Mouse (Mus musculus) adrenal gland, postnatal 36 days (tissue): ENCODE measurements around the gene Map7. TPM values are rescaled to one million over a fixed set of nuclear protein-coding genes. Genes with fewer than 3 reads are reported as not detected.
A peak's percentile ranks its signal among the peaks of the same experiment; 100 is the strongest.

Source experiments
- DNase-seq, 2 experiments: peaks; one replicate each; pipeline ENCODE4 v3.0.0; 2021; ENCODE audit warnings: mixed read lengths in 1 of 2
- total RNA-seq, 2 experiments: library from RNA; stranded (reverse); gene quantifications; 2 replicates each; pipeline ENCODE4 v1.2.3; 2021

The Map7 gene
- total RNA-seq, 2 experiments from 2014 or later = 15.1 to 17.9 TPM

DNA sequence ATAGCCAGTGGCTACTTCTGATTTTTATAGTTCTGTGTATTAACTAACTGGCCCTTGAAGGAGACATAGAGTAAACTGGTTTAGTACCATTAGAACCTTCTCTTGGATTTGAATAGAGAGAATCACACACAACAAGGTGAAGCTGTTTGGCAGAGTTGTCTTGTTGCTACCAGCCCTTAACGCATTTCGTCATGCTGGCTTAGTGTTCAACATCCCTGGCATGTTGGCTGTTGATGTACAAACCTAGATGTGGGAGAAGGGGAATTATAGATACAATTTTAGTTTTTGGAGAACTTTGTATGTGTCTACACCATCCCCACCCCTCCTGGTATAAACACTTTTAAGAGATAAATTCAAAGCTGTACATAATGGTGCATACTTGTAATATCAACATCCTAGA lies 37.5 kb downstream of the Map7 start:
- no peak for DNase-seq

DNA sequence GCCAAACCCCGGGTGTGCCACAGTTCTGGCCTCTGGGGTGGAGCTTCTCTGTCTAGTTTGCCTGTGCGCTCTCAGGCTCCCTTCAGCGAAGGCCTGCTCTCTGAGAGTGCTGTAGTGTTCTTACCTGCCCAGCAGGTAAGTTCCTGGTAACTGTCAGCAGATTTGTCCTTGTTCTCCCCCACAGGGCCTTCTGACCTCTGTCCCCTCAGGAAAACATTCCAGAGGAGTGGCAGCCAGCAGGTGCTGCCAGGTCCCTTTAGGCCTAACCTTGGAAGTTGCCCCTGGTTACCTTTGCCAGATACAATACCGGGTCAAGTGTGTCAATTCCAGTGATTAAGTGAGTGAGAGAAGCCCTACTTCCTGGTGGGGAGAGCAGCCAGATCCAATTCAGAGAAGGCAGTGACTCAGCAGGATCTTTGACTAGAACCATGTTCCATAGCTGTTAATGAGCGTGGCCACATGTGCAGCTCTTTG lies 38.6 kb downstream of the Map7 start:
- no peak for DNase-seq

DNA sequence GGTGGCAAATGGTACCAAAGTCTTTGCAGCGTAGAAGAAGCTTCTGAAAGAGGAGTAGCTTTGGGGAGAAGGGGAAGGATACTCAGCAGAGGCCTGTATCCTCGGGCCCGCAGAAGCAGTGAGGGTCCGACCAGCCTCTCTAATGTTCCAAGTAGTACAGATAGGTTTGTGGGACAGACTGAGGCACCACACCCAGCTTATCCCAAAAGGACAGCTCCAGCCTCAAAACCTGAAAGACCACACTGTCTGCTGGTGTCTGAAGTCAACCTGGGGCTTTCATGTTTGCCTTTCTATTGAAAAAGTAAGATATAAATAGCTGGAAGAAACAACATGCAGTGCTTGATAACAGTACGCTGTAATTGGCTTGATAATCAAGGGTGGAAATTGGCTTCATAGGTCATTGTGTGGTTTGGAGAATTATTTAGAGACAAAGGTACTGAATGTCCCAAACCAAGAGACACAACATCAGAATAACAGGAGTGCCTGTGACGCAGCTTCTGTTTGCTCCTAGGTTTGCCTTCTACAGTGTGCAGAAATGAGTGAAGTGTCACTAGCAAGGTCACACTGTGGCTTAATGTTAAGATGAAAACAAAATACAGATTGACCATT lies 42.0 kb downstream of the Map7 start:
- DNase-seq = no peak

DNA sequence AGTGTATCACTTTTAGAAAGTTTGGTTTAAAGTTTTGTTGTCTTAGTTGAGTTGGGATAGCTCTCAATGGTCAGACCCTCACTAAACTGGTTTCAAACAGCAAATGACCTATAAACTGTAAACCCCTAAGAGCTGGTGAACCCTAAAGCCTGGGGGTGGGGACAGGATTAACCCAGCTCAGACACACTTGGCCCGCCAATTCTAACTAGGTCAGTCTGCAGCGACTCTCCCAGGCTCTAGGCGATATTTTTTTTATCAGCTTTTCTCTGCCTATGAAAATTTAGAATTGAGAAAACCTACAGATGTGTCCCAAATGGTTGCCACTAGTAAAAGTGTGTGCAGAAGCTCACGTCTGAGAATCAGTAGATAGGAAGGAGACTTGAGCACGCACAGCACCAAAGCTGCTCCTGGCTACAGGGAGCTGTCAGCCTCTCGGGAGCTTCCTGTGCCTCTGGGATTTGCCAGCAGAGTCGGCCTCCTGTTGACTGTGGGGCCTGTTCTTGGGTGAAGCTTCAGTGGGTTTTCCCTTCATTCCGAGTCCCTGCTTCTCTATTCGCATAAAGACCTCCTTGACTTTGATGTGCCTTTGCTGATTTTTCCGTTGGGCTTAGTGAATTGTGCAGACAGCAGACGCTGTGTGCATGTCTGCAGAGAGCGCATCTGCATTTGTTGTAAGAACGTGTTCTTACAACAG lies 46.7 kb downstream of the Map7 start:
- no peak for DNase-seq

DNA sequence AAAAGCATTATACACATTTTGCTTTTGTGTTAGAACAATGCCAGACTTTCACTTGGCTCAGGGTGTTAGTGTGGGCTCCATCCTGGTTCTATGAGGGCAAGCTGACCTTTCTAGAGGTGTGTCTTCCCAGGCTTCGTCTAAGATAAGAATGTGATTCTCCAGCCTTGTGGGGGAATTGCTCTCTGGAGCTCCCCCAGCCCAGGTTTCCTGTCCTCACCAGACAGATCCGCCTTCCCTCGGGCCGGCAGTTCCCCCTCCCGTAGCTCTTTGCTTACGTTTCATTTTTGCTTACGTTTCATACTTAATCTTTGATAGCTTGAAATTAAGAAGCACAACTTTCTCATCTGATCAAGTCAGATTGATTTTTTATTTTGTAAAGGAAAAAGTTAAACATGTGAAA lies 48.8 kb downstream of the Map7 start:
- no peak for DNase-seq

DNA sequence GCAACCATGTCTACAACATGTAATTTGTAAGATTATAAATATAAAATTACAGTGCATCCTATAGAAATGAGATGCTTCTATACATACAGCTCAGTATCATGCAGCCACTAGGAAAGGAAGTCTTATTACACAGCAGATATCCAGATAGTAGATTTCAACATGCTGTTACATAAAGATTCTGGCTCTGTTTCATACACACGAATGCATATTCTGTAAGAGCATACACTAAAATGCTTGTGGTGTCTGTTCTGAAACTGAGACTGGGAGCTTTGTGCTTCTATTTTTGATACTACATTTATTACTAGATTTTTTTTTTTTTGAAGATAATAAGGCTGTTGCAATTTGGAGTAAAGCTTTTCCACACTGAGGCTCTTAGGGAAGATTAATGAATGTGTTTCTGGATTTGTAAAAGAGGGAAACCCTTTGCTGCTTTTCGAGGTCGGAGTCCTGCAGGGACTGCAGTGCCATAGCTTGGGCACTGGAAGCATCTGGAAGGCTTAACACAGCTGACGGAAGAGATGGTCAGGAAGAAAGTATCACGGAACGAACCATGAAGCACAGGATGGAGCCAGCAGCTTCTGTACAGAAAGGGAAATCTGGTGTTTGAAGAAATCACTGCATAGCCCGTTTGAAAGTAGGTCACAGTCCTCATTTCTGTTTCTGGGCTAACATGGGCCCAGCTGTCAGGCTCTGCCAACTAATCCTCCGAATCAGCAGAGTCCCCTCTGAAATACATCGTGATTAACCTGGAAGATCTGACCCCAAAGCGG lies 50.9 kb downstream of the Map7 start:
- DNase-seq = no peak

DNA sequence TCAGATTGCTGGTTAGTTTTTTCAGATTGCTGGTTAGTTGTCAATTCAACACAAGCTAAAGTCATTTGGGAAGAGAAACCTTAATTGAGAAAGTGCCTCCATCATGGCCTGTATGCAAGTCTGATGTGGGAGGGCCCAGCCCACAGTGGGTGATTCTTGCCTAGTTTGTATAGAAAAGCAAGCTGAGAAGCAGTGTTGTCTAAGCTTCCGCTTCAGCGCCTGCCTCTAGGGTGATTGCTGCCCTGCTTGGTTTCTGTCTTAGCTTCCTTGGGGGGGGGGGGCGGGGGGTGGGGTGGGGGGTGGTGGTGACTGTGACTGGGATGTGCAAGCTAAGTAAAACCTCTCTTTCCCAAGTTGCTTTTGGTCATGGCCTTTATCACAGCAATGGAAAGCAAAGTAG lies 53.0 kb downstream of the Map7 start:
- no peak for DNase-seq

DNA sequence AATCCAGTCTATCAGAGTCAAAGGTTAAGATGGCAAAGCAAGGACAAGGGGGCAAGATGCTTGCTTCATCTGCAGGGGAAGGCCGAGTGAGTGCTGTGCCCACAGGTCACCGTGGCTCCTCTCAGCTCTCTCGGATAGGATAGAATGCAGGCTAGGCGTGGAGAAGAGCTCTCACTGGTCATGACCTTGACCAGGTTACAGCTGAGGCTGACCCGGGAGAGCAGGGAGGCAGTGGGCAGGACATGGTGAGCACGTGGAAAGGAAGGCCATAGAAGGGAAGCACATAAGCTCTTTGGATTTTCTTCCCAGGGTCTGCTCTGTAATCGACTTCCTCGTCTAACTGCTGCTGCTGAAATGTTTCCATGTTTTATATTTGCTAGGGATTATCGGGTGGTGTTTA lies 53.9 kb downstream of the Map7 start:
- no peak for DNase-seq

DNA sequence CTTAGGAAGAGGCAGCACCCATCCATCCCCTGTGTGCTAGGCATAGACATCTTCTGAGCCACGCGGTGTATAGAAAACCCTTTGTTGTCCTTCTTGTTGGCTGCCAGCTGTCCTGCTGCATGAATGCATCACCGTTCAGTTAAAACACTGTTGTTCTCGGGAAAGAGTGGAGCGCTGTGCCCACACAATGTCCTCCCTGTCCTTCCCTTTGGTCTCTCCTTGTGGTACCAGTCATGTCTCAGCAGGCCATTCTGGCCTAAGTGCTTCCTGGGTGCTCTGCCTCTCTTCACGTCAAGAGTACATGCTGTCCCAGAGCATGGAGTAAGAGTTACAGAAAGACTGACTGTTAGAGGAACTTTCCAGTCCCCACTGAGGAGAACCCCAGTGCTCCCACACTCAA lies 54.5 kb downstream of the Map7 start:
- DNase-seq = no peak

DNA sequence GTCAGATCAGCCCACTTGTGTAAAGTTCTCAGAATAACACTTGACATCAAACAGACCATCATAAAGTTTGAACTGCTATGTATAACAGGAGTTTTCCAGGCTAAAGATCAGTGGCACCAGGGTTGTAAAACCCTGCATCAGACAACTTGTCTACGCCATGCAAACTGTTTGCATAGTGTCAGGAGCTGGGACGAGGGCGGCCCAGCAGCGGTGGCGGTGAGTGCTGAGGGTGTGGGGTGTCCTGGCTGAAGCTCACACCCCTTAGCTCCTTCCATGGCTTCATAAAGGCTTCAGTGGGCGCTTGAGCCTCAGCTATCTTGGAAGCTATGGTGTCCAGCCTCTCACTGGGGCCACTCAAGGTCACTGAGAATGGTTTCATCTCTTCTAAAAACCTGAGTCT lies 55.2 kb downstream of the Map7 start:
- DNase-seq = no peak

DNA sequence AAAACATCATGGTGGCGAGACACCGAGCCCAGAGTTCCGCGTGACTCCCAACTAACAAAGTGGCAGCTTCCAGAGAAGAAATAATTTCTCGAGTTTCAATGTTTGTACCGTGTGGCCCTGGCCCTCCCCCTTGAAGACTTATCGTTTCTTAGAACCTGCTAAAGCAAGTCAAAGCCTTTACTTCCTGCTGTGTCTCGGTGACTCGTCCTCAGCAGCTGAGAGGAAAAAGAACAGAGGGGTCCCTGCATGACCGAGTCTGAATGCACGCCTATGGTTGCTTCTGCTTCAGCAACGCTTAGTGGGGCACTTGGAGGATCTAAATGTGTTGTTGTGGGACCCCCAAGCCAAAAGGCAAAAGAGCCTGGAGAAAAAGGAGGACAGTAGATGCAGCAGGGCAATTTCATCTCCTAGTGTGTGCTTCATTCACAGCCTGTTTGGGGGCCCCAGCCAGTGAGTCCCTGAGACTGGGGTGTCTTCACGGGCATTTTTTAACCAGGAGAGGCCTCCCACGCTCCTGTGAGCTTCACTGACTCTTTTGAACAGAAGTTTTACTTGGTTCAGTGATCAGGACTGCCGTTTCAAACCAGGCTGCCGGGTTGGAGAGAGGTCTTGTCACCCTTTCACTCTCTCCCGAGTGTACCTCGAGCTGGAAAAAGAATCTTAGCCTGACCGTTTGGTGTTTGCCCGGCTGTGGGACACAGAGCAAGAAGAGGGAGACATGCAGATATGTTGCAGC lies 56.6 kb downstream of the Map7 start:
- DNase-seq = no peak

DNA sequence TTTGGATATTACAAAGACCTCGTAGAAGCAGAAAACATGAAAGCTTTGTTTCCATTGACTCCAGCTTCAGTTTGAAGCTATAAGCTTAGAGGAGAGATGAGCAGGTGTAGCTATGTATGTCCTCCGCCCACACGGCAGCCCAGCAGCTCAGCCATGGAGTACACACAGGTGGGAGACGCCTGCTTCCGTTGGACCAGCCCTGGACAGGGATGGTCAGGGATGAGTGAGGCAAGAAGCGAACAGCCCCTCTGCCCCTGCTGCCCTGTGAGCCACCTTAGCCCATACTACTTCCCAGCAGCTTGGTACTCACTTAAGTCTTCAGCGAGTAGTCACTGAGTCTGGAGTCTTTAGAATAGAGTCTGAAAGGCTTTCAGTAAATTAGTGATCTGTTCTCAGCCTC lies 58.7 kb downstream of the Map7 start:
- no peak for DNase-seq

DNA sequence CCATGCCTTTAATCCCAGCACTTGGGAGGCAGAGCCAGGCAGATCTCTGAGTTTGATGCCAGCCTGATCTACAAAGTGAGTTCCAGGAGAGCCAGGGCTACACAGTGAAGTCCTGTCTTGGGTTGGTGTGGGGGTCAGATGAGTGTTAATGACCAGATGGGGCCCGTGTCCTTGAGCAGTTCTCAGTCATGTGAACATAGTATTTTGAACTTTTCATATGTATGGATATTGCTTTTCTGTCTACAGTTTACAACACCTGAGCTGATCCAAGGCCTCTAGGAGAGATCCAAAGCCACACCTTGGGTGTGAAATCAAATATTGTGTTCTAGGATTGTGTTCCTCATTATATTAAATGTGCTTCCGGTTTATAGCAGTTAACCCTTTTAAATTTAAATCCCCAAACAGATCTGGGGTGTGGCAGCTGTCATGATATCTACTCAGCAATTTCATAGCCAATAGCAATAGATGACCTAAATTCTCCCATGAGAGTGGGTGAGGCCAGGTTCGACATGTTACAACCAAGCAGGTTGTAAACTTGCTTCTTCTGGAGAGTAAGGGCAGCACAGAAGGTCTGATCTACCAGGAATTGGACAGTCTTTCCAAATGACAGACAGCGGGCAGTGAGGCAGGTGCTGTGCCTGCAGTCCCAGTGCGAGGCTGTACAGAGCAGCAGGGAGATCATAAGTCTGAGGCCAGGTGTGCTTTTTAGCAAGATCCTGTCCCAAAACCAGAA lies 61.5 kb downstream of the Map7 start:
- no peak for DNase-seq

DNA sequence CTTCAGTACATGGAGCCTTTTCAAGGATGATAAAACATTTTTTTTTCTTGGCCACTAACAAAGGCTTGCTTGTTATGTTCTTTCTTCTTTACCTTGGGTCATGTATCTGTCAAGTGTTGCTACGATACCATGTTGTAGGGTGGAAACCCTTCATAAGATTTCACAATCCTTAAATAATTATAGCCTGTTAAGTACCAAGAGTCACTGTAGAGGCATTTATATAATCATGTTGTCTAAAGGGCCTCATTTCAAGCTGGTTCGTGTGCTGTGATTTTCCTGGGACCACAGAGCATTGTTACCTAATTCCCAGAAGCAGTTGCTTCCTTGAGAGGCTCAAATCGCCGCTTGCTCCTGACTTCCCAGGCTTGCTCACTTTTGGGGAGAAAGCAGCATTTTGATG lies 66.1 kb downstream of the Map7 start:
- DNase-seq = no peak

DNA sequence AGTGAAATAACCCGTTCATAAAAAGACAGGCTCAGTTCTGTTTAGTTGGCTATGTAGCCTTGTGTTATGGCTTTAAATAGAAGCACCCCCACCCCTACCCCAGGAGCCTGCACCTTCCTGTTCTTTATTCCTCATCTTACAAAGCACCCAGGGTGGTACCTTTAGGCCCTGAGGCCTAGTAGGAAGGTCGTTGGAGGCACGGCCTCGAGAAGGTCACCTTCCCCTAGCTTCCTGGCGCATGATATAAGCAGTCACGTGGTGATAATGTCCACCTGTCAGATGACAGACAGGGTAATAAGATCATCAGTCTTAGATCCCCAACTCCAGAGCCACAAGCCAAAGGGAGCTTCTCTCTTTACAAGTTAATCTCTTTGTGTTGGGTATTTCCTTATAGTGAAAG lies 68.7 kb downstream of the Map7 start:
- DNase-seq = no peak

DNA sequence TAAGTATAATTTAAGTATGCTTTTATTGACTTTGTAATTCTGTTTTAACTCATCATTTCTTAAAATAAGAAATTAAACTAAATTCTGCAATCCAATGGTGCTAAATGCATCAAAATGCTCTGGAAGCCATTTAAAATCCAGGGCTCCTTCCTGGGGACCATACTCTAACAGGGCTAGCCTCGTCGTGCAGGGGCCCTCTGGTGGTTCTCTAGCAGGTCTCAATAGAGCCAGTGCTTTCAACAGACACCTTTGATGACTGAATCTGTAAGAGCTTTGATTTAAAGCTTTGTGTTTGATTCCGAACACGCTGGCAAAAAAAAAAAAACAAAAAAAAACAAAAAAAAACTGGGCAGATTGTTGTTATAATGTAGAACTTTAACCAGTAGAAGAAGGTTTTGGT lies 70.6 kb downstream of the Map7 start:
- DNase-seq = no peak

DNA sequence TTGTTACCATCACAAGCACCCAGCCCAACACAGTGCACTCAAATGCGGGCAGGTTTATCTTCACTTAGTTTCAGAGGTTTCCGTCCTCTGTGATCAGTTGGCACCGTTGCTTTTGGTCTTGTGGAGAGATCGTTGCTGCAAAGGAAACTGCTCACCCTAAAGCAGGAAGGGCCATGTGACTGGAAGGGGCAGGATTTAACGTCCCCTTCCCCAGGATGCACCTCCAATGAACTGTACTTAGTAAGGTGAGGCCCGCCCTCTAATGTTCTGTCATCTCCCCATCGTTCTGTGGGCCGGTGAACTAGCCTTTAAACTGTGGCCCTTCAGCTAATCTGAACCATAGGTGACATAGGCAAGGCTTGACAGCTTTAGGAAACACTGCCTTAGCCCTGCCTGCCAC lies 71.3 kb downstream of the Map7 start:
- no peak for DNase-seq

DNA sequence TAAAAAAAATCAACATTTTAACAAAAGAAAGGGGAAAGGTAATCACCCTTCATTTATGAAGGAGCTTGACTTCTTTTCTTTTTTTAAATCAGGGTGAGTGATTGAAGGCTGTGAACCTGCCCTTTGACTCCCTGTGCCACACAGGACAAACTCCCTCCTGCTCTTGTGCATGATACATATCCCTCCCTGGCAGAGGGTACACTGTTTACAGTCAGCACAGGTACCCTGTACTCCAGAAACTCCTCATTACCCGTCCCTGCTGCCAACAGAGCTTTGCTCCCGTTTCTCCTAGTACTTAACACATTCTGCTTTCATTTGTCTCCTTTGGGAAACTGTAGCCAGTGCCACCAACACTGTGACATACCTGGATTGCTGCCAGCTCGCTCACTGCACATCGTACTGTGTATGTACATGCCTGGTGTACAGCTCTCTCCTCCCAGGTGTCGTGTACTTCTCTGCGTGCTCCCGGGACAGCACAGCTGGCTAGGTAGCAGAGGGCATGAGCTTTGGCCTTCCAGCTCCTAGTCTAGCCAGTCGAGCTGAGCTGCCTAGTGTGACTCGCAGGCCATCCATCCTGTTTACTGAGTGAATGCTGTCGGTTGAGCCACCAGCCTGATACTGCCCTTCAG lies 72.3 kb downstream of the Map7 start:
- no peak for DNase-seq

DNA sequence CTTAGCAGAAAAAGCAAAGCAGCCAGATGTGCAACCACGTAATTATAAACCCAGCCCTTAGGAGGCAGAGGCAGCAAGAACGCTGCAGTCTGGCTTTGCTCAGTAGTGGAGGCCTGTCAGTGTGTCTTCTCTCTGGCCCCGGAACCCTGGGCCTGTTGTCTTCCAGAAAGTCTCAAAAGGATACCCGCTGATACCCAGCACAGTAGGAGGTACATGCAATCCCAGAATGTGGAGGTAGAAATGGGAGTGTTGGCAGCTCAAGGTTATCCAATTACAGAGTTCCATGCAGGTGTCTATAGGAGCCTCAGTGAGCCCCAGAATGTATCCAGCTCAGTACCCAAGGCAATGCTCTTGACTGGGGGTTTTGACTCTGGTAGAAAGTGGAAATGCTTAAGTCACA lies 73.7 kb downstream of the Map7 start:
- no peak for DNase-seq

DNA sequence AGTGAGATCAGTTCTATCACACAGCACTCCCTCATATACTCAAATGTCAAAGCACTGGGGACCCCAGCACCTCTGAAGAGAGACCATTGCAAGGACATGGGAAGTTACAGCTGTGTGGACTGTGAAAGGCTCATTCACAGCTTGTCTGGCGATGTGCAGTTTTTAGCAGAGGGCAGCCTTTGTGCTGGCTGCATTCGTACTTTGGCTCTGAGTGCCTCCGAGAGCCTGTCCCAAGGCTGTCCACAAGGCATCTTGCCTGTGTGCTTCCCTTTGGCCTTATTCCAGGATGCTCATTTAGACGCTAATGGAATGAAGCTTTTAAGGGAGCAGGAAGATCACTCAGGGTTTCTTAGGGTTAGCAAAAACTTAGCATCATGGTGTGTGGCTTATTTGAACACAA lies 78.5 kb downstream of the Map7 start:
- peak; percentile 28 to 41 for DNase-seq

DNA sequence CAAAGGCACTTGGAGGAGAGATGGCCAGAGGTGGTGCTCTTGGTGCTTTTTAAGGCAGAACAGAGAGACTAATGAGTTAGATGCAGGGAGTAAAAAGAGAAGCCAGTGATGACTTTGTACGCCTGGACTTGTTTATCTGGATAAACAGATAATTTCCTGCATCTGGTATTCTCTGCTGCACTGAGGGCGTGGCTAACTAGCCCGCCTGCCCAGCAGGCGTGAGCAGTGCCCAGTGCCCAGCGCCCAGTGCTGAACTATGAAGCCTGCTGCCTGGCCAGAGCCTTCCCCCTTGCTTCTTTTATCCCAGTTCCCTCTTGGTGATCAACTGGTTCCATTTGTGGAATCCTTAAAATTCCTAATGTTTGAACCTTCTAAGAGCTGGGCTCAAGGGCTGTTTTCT lies 81.8 kb downstream of the Map7 start:
- no peak for DNase-seq

DNA sequence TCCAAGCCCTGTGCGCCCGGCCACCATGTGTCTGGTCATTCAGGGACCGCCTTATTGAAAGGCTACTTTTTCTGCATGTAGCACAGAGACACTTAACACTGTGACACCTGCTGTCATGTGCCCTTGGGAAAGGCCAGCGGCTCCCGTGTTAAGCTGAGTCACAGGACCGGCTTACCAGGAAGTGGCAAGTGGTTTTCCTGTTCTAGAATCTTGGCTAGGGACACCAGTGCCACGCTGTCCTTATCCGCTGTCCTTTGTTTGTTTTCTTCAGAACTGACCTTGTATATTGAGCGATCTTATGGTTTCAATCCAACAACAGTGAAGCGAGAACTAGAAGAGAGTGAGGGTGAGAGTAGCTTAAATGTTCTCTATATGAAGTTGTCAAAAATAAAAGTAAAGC lies 85.2 kb downstream of the Map7 start:
- no peak for DNase-seq
